Mouse (Mus musculus) bone marrow, adult 2 months (tissue): ENCODE data around the gene Bnip1. TPM values are rescaled to one million over a fixed set of nuclear protein-coding genes. Genes with fewer than 3 reads are reported as not detected.

Experiments
- H3K27ac ChIP-seq: fragments of 200-500 bp; 2 replicates; pipeline ENCODE4 v1.5.1; 2012; ENCODE audit warnings: low read depth, mild to moderate bottlenecking, control low read depth, inconsistent platforms, low read length; ENCODE audit not compliant: control insufficient read depth, poor library complexity, insufficient read depth
- H3K4me1 ChIP-seq: fragments of 200-500 bp; 2 replicates; pipeline ENCODE4 v1.6.1; 2011; ENCODE audit warnings: low read length; ENCODE audit not compliant: control insufficient read depth, insufficient read depth
- H3K4me3 ChIP-seq: fragments of 200-500 bp; replicated peaks from 2 replicates; pipeline ENCODE3; 2011; ENCODE audit warnings: mild to moderate bottlenecking, low read depth, low read length, control low read depth; ENCODE audit not compliant: control insufficient read depth
- CTCF ChIP-seq: fragments of 200-500 bp; IDR thresholded peaks from 2 replicates; pipeline ENCODE4 v1.5.1; 2011; ENCODE audit warnings: low read length, control low read depth; ENCODE audit not compliant: control insufficient read depth, insufficient read depth
- POLR2A ChIP-seq: fragments of 200-500 bp; IDR thresholded peaks from 2 replicates; pipeline ENCODE4 v1.6.1; 2011; ENCODE audit warnings: low read depth, mild to moderate bottlenecking, control low read depth, low read length, borderline replicate concordance; ENCODE audit not compliant: control insufficient read depth
- WGBS: fragments of 180-500 bp; shearing (Covaris S2); methylation state at CpG from one replicate; pipeline ENCODE4 v1.1.7; 2018; 5-methylcytosine and 5-hydroxymethylcytosine counted together
- polyA plus RNA-seq: library from polyadenylated mRNA; stranded (reverse); fragments of >200 nt; gene quantifications from 2 replicates; pipeline ENCODE4 v1.2.4, GENCODE M21; 2011; ENCODE audit warnings: low replicate concordance; ENCODE audit not compliant: missing spikeins, insufficient read depth, insufficient read length

Gene Bnip1
- polyA plus RNA-seq, 1 experiment: 29.5 TPM

DNA sequence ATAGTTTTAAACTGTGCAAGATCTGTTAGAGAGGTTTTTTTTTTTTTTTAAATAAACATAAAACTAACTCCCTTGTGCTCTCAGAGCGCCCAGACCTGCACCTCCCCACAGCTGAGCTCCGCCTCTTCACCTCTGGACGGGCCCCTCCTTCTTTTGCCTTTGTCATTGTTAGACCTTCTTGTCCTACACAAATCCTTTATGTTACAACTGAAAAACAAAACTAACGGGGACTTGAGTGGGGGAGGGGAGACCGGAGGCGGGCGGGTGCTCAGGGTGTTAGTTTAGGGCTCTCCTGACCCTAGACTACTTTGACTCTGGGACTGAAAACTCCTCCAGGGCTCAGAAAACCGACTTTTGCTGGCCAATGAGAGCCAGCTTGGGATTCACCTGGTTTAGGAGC lies 55.1 kb downstream of the Bnip1 start:
- WGBS: 26% methylated on average over 8 of the region's 8 CpGs
- Histone ChIP-seq H3K27ac (no peak overlapping the region), H3K4me3 (no peak overlapping the region), H3K4me1 (no peaks in the 10 kb centered on the region)
- TF ChIP-seq POLR2A (no peak), CTCF (no peak)

DNA sequence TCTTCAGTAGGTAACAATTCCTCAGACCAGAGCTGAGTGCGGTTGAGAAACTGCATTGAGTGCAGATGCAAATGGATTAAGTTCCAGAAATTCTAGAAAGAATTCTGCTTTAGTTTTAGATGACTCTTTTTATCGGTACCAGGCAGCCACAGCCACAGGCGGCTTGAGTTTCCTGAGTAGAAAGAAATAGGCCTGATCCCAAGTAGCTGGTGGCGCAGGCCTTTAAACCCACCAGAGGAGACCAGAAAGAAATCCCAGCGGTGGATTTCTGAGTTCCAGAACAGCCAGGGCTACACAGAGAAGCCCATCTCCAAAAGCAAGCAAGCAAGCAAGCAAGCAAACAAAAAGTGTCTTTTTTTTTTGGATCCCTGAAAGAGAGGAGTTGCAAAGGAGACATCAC lies 55.5 kb downstream of the Bnip1 start:
- no peaks in the 10 kb centered on the region for H3K4me1 ChIP-seq
- 19% methylated on average over 5 of the region's 5 CpGs for WGBS

DNA sequence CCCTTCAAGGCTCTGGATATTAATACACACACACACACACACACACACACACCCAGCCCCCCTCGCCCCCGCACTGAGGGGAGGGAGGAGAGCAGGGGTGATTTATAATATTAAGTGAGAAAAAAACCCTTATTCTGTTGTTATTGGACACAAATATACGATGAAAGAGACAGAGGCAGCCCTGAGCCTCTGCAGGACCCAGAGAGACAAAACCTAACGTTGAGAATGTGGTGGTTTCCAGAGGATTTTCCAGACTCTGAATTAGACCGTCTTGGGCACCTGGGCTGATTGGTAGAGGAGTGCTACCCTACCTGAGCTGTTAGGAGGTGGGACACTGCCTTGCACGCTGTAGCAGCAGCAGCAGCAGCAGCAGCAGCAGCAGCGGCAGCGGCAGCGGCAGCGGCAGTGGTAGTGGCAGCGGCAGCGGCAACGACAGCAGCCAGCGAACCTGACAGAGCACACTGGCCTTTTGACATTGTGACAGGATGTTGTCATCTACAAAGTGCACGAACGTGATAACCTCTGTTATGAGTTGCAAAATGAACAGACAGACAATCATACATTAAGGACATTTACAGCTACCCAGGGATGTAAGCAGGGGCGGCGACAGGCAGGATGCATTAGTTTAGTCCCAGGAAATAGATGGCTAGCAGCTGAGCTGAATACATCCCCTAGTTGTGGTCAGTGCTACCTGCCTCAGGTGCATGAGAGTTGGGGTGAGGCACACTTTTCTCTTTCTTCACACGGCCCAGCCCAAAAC lies 56.1 kb downstream of the Bnip1 start:
- H3K4me3 ChIP-seq: no peak overlapping the region
- H3K4me1 ChIP-seq: no peaks in the 10 kb centered on the region
- WGBS: 7% methylated on average over 19 of the region's 19 CpGs

More for the DNA sequence above, 55.5 kb downstream of the Bnip1 start:
- TF ChIP-seq POLR2A: no peak
- TF ChIP-seq CTCF: no peak
- no peak overlapping the region for H3K4me3 ChIP-seq
- no peak overlapping the region for H3K27ac ChIP-seq

DNA sequence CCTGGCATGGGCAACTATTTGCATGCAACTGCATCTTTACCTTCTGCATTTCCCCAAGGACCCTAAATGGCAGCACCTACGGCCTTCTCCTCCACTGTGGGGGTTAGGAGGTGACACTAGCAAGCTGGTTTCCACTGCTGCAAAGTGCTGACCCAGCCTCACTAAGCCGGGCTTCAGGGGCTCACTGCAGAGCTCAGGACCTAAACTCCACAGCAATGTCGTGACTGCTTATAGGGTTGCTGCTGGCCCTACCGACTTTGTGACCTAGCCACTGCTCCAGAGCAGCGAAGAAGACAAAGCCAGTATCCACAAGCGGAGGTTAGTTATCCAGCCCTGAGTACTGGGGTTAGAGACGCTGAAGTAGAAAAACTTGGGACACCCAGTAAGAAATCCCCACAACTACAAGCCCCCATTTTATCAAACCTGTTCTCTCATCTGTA lies 56.7 kb downstream of the Bnip1 start:
- no peak overlapping the region for H3K27ac ChIP-seq
- H3K4me3 ChIP-seq: no peak overlapping the region
- WGBS: 8% methylated on average over 7 of the region's 7 CpGs
- no peak for TF ChIP-seq POLR2A
- no peak for TF ChIP-seq CTCF
- no peaks in the 10 kb centered on the region for H3K4me1 ChIP-seq

More for the DNA sequence above, 56.1 kb downstream of the Bnip1 start:
- TF ChIP-seq CTCF (no peak), POLR2A (no peak)
- no peak overlapping the region for H3K27ac ChIP-seq

DNA sequence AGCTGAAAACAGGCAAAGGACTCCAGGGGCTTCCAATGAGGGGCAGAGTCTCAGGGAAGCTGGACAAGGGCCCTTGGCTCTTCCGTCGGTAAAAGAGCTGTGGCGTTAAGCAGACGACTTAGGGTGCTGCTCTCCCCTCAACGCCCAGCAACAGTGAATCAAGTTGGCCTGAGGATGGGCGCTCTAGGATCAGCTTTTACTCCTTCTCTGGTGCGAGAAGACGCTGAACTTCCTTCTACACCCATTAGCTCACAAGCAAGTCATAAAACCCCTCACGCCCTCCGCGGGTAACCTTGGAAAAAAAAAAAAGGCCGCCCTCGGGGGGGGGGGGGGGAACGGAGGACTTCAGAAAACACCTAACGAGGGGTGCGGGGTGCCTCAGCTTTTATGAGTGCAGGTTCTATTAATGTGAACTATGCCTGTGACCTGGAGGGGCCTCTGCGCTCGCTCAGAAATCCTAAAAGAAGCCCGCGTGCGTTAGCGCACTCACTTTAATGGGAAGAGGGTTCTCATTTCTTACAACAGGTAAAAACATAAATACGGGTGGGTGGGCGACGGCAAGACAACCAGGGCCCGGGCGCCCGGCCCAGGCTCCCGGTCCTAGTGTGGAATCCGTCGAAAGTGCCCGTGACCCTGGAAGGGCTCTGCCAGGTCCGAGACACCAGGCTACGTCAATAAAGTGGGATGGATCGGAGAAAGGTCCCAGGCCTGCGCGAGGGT lies 57.5 kb downstream of the Bnip1 start:
- Histone ChIP-seq H3K4me1 (no peaks in the 10 kb centered on the region), H3K4me3 (no peak overlapping the region), H3K27ac (no peak overlapping the region)
- WGBS: 6% methylated on average over 37 of the region's 37 CpGs
- TF ChIP-seq POLR2A (no peak), CTCF (no peak)

DNA sequence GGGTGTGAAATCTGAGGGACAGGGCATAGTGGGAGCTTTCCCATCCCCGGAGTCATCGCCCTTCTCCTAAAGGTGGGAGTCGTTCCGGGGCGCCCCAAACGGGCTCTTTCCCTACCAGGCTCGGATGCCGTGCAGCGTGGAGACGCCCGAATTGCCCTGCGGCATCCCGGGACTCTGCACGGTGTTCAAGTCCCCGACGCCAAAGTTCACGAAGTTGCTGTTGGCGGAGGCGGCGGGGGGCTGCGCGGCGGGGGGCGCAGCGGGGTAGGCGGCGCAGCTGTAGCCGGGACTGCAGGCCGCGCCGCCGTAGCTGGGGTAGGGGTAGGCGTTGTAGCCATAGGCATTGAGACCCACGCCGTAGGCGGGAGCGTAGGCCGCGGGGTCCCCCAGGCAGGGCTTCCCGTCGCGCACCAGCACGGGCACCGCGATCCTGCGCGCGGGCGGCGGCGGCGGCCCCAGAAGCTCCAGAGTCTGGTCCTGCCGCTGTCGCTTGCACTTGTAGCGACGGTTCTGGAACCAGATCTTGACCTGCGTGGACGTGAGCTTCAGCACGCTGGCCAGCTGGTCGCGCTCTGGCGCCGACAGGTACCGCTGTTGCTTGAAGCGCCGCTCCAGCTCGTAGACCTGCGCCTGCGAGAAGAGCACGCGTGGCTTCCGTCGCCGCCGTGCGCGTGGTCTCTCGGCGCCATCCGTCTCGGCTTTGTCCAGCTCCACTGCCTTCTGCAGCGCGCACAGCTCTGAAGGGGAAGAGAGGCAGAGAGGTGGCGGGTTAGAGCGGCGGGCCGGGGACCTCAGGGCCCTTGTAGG lies 58.2 kb downstream of the Bnip1 start:
- no peak overlapping the region for H3K4me3 ChIP-seq
- H3K27ac ChIP-seq: no peak overlapping the region; the same call in 1 of the 2 replicates
- WGBS: 2% methylated on average over 87 of the region's 87 CpGs
- TF ChIP-seq POLR2A: no peak
- no peak for TF ChIP-seq CTCF
- no peaks in the 10 kb centered on the region for H3K4me1 ChIP-seq

DNA sequence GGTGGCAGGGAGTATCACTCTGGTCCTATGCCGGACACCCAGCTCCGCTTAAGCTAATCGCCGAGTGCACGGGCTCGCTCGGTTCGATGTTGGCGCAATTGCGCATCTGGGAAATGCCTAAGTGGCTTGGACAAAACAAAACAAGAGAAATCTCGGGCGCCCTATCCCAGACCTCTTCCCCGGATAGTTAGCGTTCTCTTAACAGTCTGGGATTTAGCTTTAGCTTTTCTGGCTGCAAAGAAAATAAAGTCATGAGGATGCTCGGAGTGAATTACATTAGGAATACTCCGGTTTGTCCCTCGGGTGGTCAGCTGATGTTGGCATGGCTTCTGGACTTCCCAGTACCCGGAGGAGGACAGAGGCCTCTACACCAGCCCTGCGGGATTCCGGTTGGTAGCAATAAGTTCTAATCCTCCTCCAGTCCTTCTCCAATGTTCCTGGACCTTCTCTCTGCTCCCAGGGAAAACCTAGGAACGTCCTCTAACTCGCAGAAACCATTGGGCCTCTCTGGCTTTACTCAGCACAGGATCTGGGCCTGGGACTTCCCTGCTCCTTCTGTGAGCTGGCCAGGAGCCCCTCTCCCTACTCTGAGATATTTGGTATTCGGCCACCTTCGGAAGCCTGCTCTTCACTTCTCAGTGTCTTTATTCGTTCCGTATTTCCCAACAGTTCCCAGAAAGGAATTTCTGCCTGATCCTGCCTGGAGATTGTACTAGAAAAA lies 59.0 kb downstream of the Bnip1 start:
- no peak for TF ChIP-seq CTCF
- no peak for TF ChIP-seq POLR2A

DNA sequence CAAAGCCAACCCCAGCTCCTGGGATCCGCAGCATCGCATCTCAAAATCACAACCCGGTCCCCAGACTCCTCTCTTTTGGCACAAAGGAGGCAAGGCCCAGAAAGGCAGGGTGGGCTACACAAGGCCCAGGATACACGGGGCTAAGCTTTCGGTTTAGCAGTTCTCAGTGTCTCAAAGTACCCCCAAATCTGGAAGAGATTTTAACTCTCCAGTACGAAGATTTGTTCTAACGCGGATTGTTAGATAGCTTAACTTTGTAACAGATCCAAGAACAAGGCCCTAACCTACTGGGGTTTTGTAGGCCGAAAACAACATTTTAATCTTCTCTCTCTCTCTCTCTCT lies 59.5 kb downstream of the Bnip1 start:
- H3K4me3 ChIP-seq: no peak overlapping the region
- WGBS: 23% methylated on average over 9 of the region's 9 CpGs
- H3K4me1 ChIP-seq: no peaks in the 10 kb centered on the region
- no peak for TF ChIP-seq POLR2A
- no peak for TF ChIP-seq CTCF
- no peak overlapping the region for H3K27ac ChIP-seq

More for the DNA sequence above, 59.0 kb downstream of the Bnip1 start:
- Histone ChIP-seq H3K4me3 (no peak overlapping the region), H3K27ac (no peak overlapping the region; the same call in 1 of the 2 replicates), H3K4me1 (no peaks in the 10 kb centered on the region)
- 8% methylated on average over 26 of the region's 26 CpGs for WGBS
